Mouse (Mus musculus) heart, embryonic 10.5 days (tissue): ENCODE data around the gene Gm20388. TPM values are rescaled to one million over a fixed set of nuclear protein-coding genes. Genes with fewer than 3 reads are reported as not detected.

Source experiments
- DNase-seq: peaks from one replicate; pipeline ENCODE4 v3.0.0-alpha.2; 2017; ENCODE audit warnings: low spot score
- H3K27ac ChIP-seq: fragments of 300-500 bp; sonication (generic); 2 replicates; pipeline ENCODE4 v1.5.1; 2016; ENCODE audit warnings: mild to moderate bottlenecking
- H3K27me3 ChIP-seq: fragments of 300-500 bp; sonication (generic); 2 replicates; pipeline ENCODE4 v1.6.1; 2016; ENCODE audit warnings: mild to moderate bottlenecking; ENCODE audit not compliant: poor library complexity, insufficient read depth, severe bottlenecking
- H3K36me3 ChIP-seq: fragments of 300-500 bp; sonication (generic); 2 replicates; pipeline ENCODE4 v1.6.1; 2016; ENCODE audit warnings: mild to moderate bottlenecking, moderate library complexity
- H3K4me1 ChIP-seq: fragments of 300-500 bp; sonication (generic); 2 replicates; pipeline ENCODE4 v1.6.1; 2016; ENCODE audit warnings: mild to moderate bottlenecking
- H3K4me3 ChIP-seq: fragments of 300-500 bp; sonication (generic); 2 replicates; pipeline ENCODE4 v1.5.1; 2016; ENCODE audit warnings: mild to moderate bottlenecking, moderate library complexity
- H3K9me3 ChIP-seq: fragments of 300-500 bp; sonication (generic); 2 replicates; pipeline ENCODE4 v1.6.1; 2016; ENCODE audit warnings: mild to moderate bottlenecking, moderate library complexity
- WGBS: fragments of 180-500 bp; shearing (Covaris S2); methylation state at CpG from one replicate; pipeline ENCODE4 v1.1.7; 2016; 5-methylcytosine and 5-hydroxymethylcytosine counted together
- polyA plus RNA-seq: library from polyadenylated mRNA; unstranded; fragments of >200 nt; fragmentation: Nextera tagmentation; extraction: Ambion mirVana; gene quantifications from 2 replicates; pipeline ENCODE4 v1.2.1, GENCODE M21; 2016

The Gm20388 gene
- polyA plus RNA-seq, 1 experiment from 2014 or later, result 4.5 TPM

GRCm38 (mm10) chr8:120560535-120560934, 649.9 kb downstream of the Gm20388 start:
- H3K9me3 ChIP-seq, result no peaks in the 10 kb centered on the region
- H3K27me3 ChIP-seq, result no peaks in the 10 kb centered on the region
- H3K36me3 ChIP-seq, result peaks cover 18% of the 10 kb centered on the region
- H3K4me1 ChIP-seq, result peaks cover 99% of the 10 kb centered on the region
- 71% methylated on average over 5 of the region's 5 CpGs for WGBS
- no peak overlapping the region for H3K4me3 ChIP-seq
- peak overlapping the region; percentile 86 for H3K27ac ChIP-seq
- DNase-seq, result no peak

GRCm38 (mm10) chr8:120561539-120562435, 651.1 kb downstream of the Gm20388 start:
- H3K4me3 ChIP-seq, result no peak overlapping the region
- H3K27me3 ChIP-seq, result no peaks in the 10 kb centered on the region
- peak overlapping the region; percentile 85 for H3K27ac ChIP-seq
- peaks cover 30% of the 10 kb centered on the region for H3K36me3 ChIP-seq
- peaks cover 99% of the 10 kb centered on the region for H3K4me1 ChIP-seq
- H3K9me3 ChIP-seq, result no peaks in the 10 kb centered on the region
- 77% methylated on average over 22 of the region's 22 CpGs for WGBS
- DNase-seq, result no peak

GRCm38 (mm10) chr8:120562680-120563347, 652.2 kb downstream of the Gm20388 start:
- 69% methylated on average over 18 of the region's 18 CpGs for WGBS
- no peaks in the 10 kb centered on the region for H3K27me3 ChIP-seq
- peak overlapping the region; percentile 85 for H3K27ac ChIP-seq
- H3K36me3 ChIP-seq, result peaks cover 38% of the 10 kb centered on the region
- H3K4me3 ChIP-seq, result peak overlapping the region; percentile 30
- no peaks in the 10 kb centered on the region for H3K9me3 ChIP-seq
- peaks cover 93% of the 10 kb centered on the region for H3K4me1 ChIP-seq
- no peak for DNase-seq

GRCm38 (mm10) chr8:120563348-120563724, 652.7 kb downstream of the Gm20388 start:
- H3K27me3 ChIP-seq, result no peaks in the 10 kb centered on the region
- H3K36me3 ChIP-seq, result peaks cover 43% of the 10 kb centered on the region
- peak overlapping the region; percentile 85 for H3K27ac ChIP-seq
- peaks cover 87% of the 10 kb centered on the region for H3K4me1 ChIP-seq
- no peaks in the 10 kb centered on the region for H3K9me3 ChIP-seq
- WGBS, result 11% methylated on average over 8 of the region's 8 CpGs
- DNase-seq, result no peak
- peak overlapping the region; percentile 30 for H3K4me3 ChIP-seq

GRCm38 (mm10) chr8:120563851-120564837, 653.5 kb downstream of the Gm20388 start:
- WGBS, result 25% methylated on average over 20 of the region's 20 CpGs
- peak overlapping the region; percentile 85 for H3K27ac ChIP-seq
- H3K9me3 ChIP-seq, result no peaks in the 10 kb centered on the region
- H3K36me3 ChIP-seq, result peaks cover 46% of the 10 kb centered on the region
- H3K27me3 ChIP-seq, result no peaks in the 10 kb centered on the region
- H3K4me1 ChIP-seq, result peaks cover 84% of the 10 kb centered on the region
- DNase-seq, result peak; percentile 90
- peak overlapping the region; percentile 30 for H3K4me3 ChIP-seq

GRCm38 (mm10) chr8:120565151-120565711, 654.6 kb downstream of the Gm20388 start:
- WGBS, result 37% methylated on average over 7 of the region's 7 CpGs
- H3K27ac ChIP-seq, result peak overlapping the region; percentile 83
- no peaks in the 10 kb centered on the region for H3K27me3 ChIP-seq
- H3K4me1 ChIP-seq, result peaks cover 83% of the 10 kb centered on the region
- no peak overlapping the region for H3K4me3 ChIP-seq
- DNase-seq, result no peak
- H3K36me3 ChIP-seq, result peaks cover 52% of the 10 kb centered on the region
- no peaks in the 10 kb centered on the region for H3K9me3 ChIP-seq

- peaks cover 65% of the 10 kb centered on the region for H3K36me3 ChIP-seq
- DNase-seq, result no peak
- no peaks in the 10 kb centered on the region for H3K27me3 ChIP-seq
- 94% methylated on average over 8 of the region's 8 CpGs for WGBS
- H3K4me1 ChIP-seq, result peaks cover 81% of the 10 kb centered on the region
- H3K27ac ChIP-seq, result no peak overlapping the region
- no peaks in the 10 kb centered on the region for H3K9me3 ChIP-seq
- H3K4me3 ChIP-seq, result no peak overlapping the region
These were observed 656.0 kb downstream of the Gm20388 start for GRCm38 (mm10) chr8:120566681-120567080.

- Histone ChIP-seq H3K4me3 (no peak overlapping the region), H3K27ac (peak overlapping the region; percentile 31; the same call in 1 of the 2 replicates), H3K4me1 (peaks cover 81% of the 10 kb centered on the region), H3K27me3 (no peaks in the 10 kb centered on the region), H3K36me3 (peaks cover 73% of the 10 kb centered on the region), H3K9me3 (no peaks in the 10 kb centered on the region)
- WGBS, result 95% methylated on average over 17 of the region's 17 CpGs
- DNase-seq, result no peak
These were observed 657.1 kb downstream of the Gm20388 start for GRCm38 (mm10) chr8:120567731-120568130.

GRCm38 (mm10) chr8:120568164-120568798, 657.6 kb downstream of the Gm20388 start:
- Histone ChIP-seq H3K4me3 (no peak overlapping the region), H3K36me3 (peaks cover 78% of the 10 kb centered on the region), H3K9me3 (no peaks in the 10 kb centered on the region), H3K27ac (no peak overlapping the region; the same call in 1 of the 2 replicates), H3K4me1 (peaks cover 76% of the 10 kb centered on the region), H3K27me3 (no peaks in the 10 kb centered on the region)
- 93% methylated on average over 37 of the region's 37 CpGs for WGBS
- no peak for DNase-seq

- no peaks in the 10 kb centered on the region for H3K27me3 ChIP-seq
These were observed 658.5 kb downstream of the Gm20388 start for GRCm38 (mm10) chr8:120569123-120569522.

GRCm38 (mm10) chr8:120569939-120570715, 659.5 kb downstream of the Gm20388 start:
- WGBS, result 55% methylated on average over 13 of the region's 13 CpGs
- no peaks in the 10 kb centered on the region for H3K9me3 ChIP-seq
- peak; percentile 89 for DNase-seq
- H3K36me3 ChIP-seq, result peaks cover 97% of the 10 kb centered on the region
- H3K27me3 ChIP-seq, result no peaks in the 10 kb centered on the region
- no peak overlapping the region for H3K4me3 ChIP-seq
- H3K27ac ChIP-seq, result peak overlapping the region; percentile 63; the same call in 1 of the 2 replicates
- peaks cover 73% of the 10 kb centered on the region for H3K4me1 ChIP-seq

More at GRCm38 (mm10) chr8:120569123-120569522, 658.5 kb downstream of the Gm20388 start:
- Histone ChIP-seq H3K36me3 (peaks cover 87% of the 10 kb centered on the region), H3K4me3 (no peak overlapping the region), H3K9me3 (no peaks in the 10 kb centered on the region), H3K4me1 (peaks cover 72% of the 10 kb centered on the region), H3K27ac (peak overlapping the region; percentile 3; the same call in 1 of the 2 replicates)
- WGBS, result 91% methylated on average over 17 of the region's 17 CpGs
- DNase-seq, result no peak
